In the genomic region with DNA sequence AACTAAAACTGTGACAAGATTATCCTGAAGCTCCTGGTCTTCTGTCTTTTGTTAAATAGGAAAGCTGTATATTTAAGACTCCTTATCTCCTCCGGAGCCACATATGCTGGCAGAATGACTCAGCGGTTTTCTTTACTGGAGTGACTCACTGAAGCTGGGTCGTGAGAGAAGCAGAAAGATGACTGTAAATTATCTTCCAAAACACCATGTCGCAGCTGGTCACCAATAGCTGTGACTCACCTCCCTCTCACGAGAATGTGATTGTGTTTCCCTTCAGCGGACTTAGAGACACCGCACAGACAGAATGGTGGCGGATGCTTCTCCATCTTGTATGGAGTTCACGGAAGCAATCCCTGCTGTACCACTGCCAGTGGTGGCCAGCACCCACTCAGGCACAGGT, we compare ENCODE assay signal across 8 mouse cellular contexts. TPM values are rescaled to one million over a fixed set of nuclear protein-coding genes. Genes with fewer than 3 reads are reported as not detected.
DNase-seq lines count a peak whose midpoint lies in the region; ATAC-seq lines count a peak whose summit lies in the region.

No protein-coding gene starts in this region.

- no peak overlapping the region for H3K4me2 ChIP-seq in forebrain, embryonic 14.5 days (ENCODE audit: low read length)

- intact Hi-C loops in left cerebral cortex, postnatal 4 days (cut with DNase I), result loop anchor here (10.0 kb wide), 1 partner anchor 355 kb away; a partner anchor contains a TSS

- peak; percentile 46 for DNase-seq in left cerebral cortex, adult 11 months (ENCODE audit: low spot score)
- DNase-seq in left cerebral cortex, postnatal 4 days, result no peak
- DNase-seq in R1 (ENCODE audit: low read depth, low spot score), result peak; percentile 56
- DNase-seq in frontal cortex, postnatal 36 days (ENCODE audit: low spot score in 2 of 2), result peak; percentile 67 to 75
- peak; percentile 22 for DNase-seq in mesoderm, embryonic 11.5 days (ENCODE audit: low read depth, low spot score)
- DNase-seq in forebrain, embryonic 14.5 days (ENCODE audit: low spot score), result no peak
- no peak for DNase-seq in ovary, postnatal 36 days (ENCODE audit: low spot score)
- DNase-seq in cerebellum, adult 8-10 months, result no peak

- ATAC-seq in forebrain, embryonic 14.5 days, result no peak

- H3K9ac ChIP-seq in forebrain, embryonic 14.5 days (ENCODE audit: low read length), result no peak overlapping the region

- WGBS in forebrain, embryonic 14.5 days, result 85% methylated on average over 9 of the region's 9 CpGs

- H3K27ac ChIP-seq in forebrain, embryonic 14.5 days (ENCODE audit: low read depth, low read length), result no peak overlapping the region

- no peaks in the 10 kb centered on the region for H3K36me3 ChIP-seq in forebrain, embryonic 14.5 days (ENCODE audit: control insufficient read depth, insufficient read depth, low read length)

- no peaks in the 10 kb centered on the region for H3K27me3 ChIP-seq in forebrain, embryonic 14.5 days (replicated peaks; ENCODE audit: control insufficient read depth, insufficient read depth, low read length)

- no peaks in the 10 kb centered on the region for H3K9me3 ChIP-seq in forebrain, embryonic 14.5 days (replicated peaks; ENCODE audit: control insufficient read depth, low read length)

- H3K4me3 ChIP-seq in forebrain, embryonic 14.5 days (ENCODE audit: low read depth, low read length), result no peak overlapping the region

- H3K4me1 ChIP-seq in forebrain, embryonic 14.5 days (ENCODE audit: control insufficient read depth, insufficient read depth, low read length), result no peaks in the 10 kb centered on the region

RNA-seq across cellular contexts. Expression of a gene that starts 30.6 kb away (rescaled TPM):
- total RNA-seq in left cerebral cortex, postnatal 4 days (2021), result 10 to 100 TPM; 50.5 to 58.5 TPM
- 102 TPM in 2 replicates for polyA plus RNA-seq in forebrain, embryonic 14.5 days (2014; fragmentation: Nextera tagmentation; extraction: Ambion mirVana)

Comparison
In these comparisons a context has a peak if more than half of its experiments do, and no peak if none do; other contexts are left out.
1. DNase-seq: peak in left cerebral cortex, adult 11 months (single experiment), R1 (single experiment), frontal cortex, postnatal 36 days (2 of 2) and mesoderm, embryonic 11.5 days (single experiment); none in left cerebral cortex, postnatal 4 days (single experiment), forebrain, embryonic 14.5 days (single experiment), ovary, postnatal 36 days (single experiment) and cerebellum, adult 8-10 months (single experiment).